Mouse (Mus musculus) bone marrow, adult 2 months (tissue): ENCODE measurements around the gene Gm17490. TPM values are rescaled to one million over a fixed set of nuclear protein-coding genes. Genes with fewer than 3 reads are reported as not detected.

Experiments
- H3K27ac ChIP-seq: fragments of 200-500 bp; 2 replicates; pipeline ENCODE4 v1.5.1; 2012; ENCODE audit warnings: low read depth, mild to moderate bottlenecking, control low read depth, inconsistent platforms, low read length; ENCODE audit not compliant: control insufficient read depth, poor library complexity, insufficient read depth
- H3K4me1 ChIP-seq: fragments of 200-500 bp; 2 replicates; pipeline ENCODE4 v1.6.1; 2011; ENCODE audit warnings: low read length; ENCODE audit not compliant: control insufficient read depth, insufficient read depth
- H3K4me3 ChIP-seq: fragments of 200-500 bp; replicated peaks from 2 replicates; pipeline ENCODE3; 2011; ENCODE audit warnings: mild to moderate bottlenecking, low read depth, low read length, control low read depth; ENCODE audit not compliant: control insufficient read depth
- CTCF ChIP-seq: fragments of 200-500 bp; IDR thresholded peaks from 2 replicates; pipeline ENCODE4 v1.5.1; 2011; ENCODE audit warnings: low read length, control low read depth; ENCODE audit not compliant: control insufficient read depth, insufficient read depth
- POLR2A ChIP-seq: fragments of 200-500 bp; IDR thresholded peaks from 2 replicates; pipeline ENCODE4 v1.6.1; 2011; ENCODE audit warnings: low read depth, mild to moderate bottlenecking, control low read depth, low read length, borderline replicate concordance; ENCODE audit not compliant: control insufficient read depth
- WGBS: fragments of 180-500 bp; shearing (Covaris S2); methylation state at CpG from one replicate; pipeline ENCODE4 v1.1.7; 2018; 5-methylcytosine and 5-hydroxymethylcytosine counted together
- polyA plus RNA-seq: library from polyadenylated mRNA; stranded (reverse); fragments of >200 nt; gene quantifications from 2 replicates; pipeline ENCODE4 v1.2.4, GENCODE M21; 2011; ENCODE audit warnings: low replicate concordance; ENCODE audit not compliant: missing spikeins, insufficient read depth, insufficient read length

Gene Gm17490
- polyA plus RNA-seq, 1 experiment: not detected

DNA sequence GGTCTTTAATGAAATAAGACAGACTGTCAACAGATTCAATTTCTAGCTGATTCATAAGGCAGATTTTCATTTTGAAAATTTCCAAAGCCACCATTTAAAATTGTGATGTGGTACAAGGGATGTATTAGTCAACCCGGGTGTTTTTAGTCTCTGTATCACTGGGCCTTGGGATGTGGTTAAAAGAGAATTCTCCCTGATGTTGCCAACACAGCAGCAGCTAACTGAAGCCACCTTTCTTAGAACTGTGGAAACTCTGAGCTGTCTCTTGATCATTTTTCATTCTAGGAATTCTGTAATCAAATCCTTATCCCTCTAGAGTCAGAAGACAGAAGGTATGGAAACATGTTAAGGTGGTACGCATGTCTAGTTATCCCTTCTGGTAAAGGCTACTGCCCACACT lies 19.2 kb upstream of the Gm17490 start:
- no peak for TF ChIP-seq POLR2A
- no peak for TF ChIP-seq CTCF
- Histone ChIP-seq H3K4me3 (no peak overlapping the region), H3K27ac (no peak overlapping the region), H3K4me1 (no peaks in the 10 kb centered on the region; the same call in 1 of the 2 replicates)
- WGBS: 80% methylated on average over 2 of the region's 2 CpGs

DNA sequence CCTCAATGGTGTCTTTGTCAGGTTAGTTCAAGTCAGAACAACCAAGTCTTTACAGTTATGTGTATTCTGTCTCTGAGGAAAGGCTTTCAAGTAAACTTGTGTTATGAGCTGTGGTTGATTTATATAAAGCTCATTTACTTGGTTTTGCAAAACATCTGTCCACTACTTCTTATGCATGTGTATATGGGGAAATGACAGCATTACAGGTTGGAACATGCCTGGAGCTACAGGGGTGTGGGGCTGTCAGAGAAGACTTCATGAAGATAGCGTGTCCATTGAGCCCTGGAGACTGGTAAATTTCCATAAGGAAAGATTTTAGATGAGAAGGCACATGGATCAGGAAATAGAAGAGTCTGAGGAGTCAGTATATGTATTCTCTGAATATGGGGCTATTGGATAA lies 18.0 kb upstream of the Gm17490 start:
- Histone ChIP-seq H3K4me3 (no peak overlapping the region), H3K4me1 (no peaks in the 10 kb centered on the region; the same call in 1 of the 2 replicates), H3K27ac (no peak overlapping the region)
- no peak for TF ChIP-seq POLR2A
- TF ChIP-seq CTCF: no peak
- 88% methylated on average over 1 of the region's 1 CpGs for WGBS

GRCm38 (mm10) chr2:11642451-11642941 lies 16.4 kb upstream of the Gm17490 start, which contains the start of gene Il2ra:
TSS of gene Il2ra (plus strand) at chr2:11642807.
- TF ChIP-seq POLR2A (no peak), CTCF (no peak)
- WGBS: 59% methylated on average over 3 of the region's 3 CpGs
- peak within 1 kb of the TSS; percentile 59 for H3K27ac ChIP-seq
- H3K4me1 ChIP-seq: no peaks in the 10 kb centered on the region; the same call in 1 of the 2 replicates
- H3K4me3 ChIP-seq: no peak within 1 kb of the TSS

GRCm38 (mm10) chr2:11637115-11637514 lies 11.1 kb upstream of the Gm17490 start:
- 0% methylated on average over 1 of the region's 1 CpGs for WGBS
- H3K27ac ChIP-seq: peak overlapping the region; percentile 85
- TF ChIP-seq POLR2A (no peak), CTCF (no peak)

DNA sequence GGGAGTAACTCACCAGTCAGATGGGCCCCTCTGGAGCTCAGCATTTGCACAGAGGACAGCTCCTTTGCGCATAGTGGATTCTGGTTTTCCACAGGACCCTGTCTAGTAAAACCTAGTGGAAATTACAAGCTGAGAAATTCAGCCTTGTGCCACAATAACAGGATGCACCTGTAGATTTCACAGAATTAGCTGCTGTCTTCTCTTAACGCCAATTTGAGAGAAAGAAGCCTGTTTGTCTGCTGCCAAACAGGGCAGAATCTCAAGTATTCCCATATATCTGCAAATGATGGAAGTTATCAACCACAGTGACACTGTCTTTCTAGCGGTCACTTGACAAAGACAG lies 10.0 kb upstream of the Gm17490 start:
- no peak for TF ChIP-seq CTCF
- peak overlapping the region; percentile 85; the same call in 1 of the 2 replicates for H3K27ac ChIP-seq
- H3K4me3 ChIP-seq: no peak overlapping the region
- H3K4me1 ChIP-seq: peaks cover 6% of the 10 kb centered on the region; the same call in 1 of the 2 replicates
- 51% methylated on average over 3 of the region's 3 CpGs for WGBS

More at GRCm38 (mm10) chr2:11637115-11637514, 11.1 kb upstream of the Gm17490 start:
- H3K4me1 ChIP-seq: peaks cover 6% of the 10 kb centered on the region; the same call in 1 of the 2 replicates
- no peak overlapping the region for H3K4me3 ChIP-seq

DNA sequence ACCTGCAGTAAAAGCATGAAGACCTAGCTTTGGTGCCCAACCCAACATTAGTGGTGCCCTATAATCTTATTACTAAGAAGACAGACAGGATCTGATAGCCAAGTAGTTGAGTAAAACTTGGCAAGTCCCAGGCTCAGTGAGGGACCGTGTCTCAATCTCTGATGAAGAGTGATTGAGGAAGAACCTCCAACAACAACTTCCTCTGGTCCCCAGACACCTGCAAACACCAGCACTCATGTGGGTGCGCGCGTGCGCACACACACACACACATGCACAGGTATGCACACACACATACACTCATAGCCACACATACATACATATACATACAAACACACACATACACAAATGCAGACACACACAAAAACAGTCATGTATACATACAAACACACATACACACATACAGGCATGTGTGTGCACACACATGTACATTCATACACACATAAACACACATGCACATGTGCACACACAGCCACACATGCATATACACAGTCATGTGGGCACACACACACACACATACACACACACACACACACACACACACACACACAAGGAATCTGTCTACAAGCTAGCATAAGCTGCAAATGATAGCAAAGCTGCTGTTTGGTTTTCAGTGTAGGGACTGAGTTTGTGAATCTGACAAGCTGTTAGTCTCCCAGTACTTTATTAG lies 9.5 kb upstream of the Gm17490 start:
- H3K27ac ChIP-seq: peak overlapping the region; percentile 85; the same call in 1 of the 2 replicates
- H3K4me3 ChIP-seq: no peak overlapping the region
- 63% methylated on average over 5 of the region's 5 CpGs for WGBS
- TF ChIP-seq POLR2A: no peak
- TF ChIP-seq CTCF: no peak
- peaks cover 6% of the 10 kb centered on the region; the same call in 1 of the 2 replicates for H3K4me1 ChIP-seq

DNA sequence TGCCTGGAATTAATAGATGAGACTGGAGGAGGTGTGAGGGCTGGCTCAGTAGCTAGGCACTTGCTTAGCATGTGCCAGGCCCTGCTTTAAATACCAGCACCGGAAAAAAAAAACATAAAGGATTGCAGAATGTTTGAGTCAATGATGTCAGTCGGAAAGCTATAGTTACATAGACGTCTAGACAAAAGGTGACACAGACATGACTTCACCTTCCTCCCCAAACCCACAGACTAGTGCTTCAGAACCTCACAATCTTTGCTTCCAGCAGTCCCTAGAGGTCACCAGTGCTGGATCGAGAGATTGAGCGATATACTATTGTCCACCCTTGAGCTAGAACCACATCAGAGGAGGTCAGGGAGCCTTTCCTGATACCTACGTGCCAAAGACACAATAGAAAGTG lies 9.0 kb upstream of the Gm17490 start:
- no peak for TF ChIP-seq CTCF
- Histone ChIP-seq H3K4me1 (peaks cover 6% of the 10 kb centered on the region; the same call in 1 of the 2 replicates), H3K4me3 (no peak overlapping the region), H3K27ac (peak overlapping the region; percentile 85; the same call in 1 of the 2 replicates)
- 81% methylated on average over 6 of the region's 6 CpGs for WGBS

DNA sequence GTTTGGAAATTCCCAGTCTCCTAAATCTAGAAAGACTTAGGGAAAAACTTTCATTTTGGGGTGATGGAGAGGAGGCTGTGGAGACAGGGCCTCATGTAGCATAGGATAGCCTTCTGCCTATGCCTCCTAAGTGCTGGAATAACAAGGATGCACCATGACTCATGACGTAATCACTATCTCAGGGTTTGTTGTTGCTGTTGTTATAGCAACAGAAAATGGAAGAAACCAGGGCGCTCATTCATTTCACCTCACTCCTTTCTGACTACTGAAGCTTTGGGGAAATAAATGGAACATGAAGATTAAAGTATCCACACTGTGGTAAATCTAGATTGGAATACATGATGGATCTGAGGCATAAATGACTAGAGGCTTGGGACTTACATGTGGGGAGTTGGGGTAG lies 2.3 kb downstream of the Gm17490 start:
- H3K4me1 ChIP-seq: no peaks in the 10 kb centered on the region; the same call in none of the 2 replicates
- no peak for TF ChIP-seq CTCF
- no peak for TF ChIP-seq POLR2A
- WGBS: 83% methylated on average over 2 of the region's 2 CpGs
- H3K4me3 ChIP-seq: no peak overlapping the region
- no peak overlapping the region for H3K27ac ChIP-seq

DNA sequence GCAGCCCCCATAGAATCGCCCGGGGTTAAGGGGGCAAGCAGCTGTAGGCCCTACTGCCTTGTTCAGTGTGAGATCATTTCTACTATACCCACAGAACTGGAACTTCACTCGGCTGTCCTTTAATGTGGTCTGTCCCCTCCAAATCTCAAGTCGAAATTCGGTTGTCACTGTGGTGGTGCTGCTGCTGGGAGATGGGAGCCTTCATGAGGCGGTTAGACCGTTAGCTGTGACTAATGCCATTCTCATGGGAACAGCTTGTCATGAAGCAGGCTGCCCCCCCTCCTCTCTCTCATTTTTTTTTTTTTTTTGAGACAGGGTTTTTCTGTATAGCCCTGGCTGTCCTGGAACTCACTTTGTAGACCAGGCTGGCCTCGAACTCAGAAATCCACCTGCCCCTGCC lies 2.9 kb downstream of the Gm17490 start:
- no peak overlapping the region for H3K4me3 ChIP-seq
- H3K27ac ChIP-seq: peak overlapping the region; percentile 6; the same call in 1 of the 2 replicates
- TF ChIP-seq POLR2A: no peak
- no peak for TF ChIP-seq CTCF
- H3K4me1 ChIP-seq: no peaks in the 10 kb centered on the region; the same call in none of the 2 replicates
- 73% methylated on average over 8 of the region's 8 CpGs for WGBS
